Mouse (Mus musculus) lung, postnatal 4 days (tissue): ENCODE measurements around the gene Gm10961.
"Not testable (repeated sequence)": the region's sequence is repeated elsewhere in the genome, so short reads cannot be mapped to it uniquely, and the experiment has no call there.

Experiments
- DNase-seq, 2 experiments: peaks; one replicate each; pipeline ENCODE4 v3.0.0; 2021

The Gm10961 gene

DNA sequence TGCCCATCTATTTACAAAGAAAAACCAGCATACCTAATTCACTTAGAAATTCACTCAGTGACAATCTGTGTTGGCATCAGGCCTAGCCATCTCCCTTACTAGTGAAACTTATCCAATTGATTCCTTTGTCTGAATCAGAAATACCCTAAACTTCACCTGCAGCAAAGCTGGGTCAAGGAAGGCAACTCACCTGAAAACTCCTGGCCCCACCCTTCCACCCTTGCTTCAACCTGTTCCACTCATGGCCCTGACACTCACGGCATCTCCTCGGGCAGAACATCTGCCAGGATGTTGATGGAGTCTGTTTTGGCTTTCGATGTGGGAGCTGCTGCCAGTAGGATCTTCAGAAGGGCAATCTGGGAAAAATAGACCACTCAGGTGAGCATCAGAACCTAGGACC, 13.3 kb upstream of the Gm10961 start:
- no peak for DNase-seq

DNA sequence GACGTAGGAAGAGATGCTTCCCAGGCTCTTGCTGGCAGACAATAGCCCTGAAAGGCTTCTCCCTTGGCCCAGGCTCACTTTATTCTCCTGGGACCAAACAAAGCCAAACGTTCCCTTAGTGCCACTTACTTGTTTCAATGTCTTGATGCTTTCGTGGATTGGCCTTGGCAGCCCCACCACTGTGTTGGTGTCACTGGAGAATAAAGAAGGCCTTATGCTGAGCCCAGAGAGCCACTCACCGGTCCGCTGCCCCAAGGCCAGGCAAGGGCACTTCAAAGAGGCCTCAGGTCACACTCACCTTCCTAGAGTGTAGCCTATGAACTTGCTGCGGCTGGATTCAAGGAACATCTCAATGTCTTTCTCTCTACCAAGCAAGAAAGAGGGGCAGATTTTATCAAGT, 11.2 kb upstream of the Gm10961 start:
- DNase-seq = no peak

- no peak for DNase-seq
These were observed 9.6 kb upstream of the Gm10961 start for GRCm38 (mm10) chr3:107621286-107622075.

DNA sequence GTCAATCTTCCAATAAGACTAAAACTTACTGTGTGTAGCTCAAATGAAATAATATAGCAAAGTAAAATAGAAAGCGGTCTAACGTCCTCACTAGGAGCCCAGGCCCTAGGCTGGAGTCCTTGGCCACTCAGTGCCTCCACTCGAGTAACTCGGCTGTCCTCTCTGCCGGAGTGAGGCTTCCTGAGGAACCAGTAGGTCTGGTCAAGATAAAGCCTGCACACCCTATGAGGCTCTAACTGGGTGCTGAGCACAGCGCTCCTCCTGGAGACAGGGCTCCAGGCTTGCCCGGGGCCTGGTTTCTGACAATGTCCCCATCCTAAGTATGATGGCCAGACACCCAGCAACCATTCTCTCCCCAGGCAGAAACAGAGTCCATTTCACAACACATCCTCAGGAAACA, 8.6 kb upstream of the Gm10961 start:
- DNase-seq = no peak

- no peak for DNase-seq
These were observed 6.7 kb upstream of the Gm10961 start for GRCm38 (mm10) chr3:107624424-107624823.

DNA sequence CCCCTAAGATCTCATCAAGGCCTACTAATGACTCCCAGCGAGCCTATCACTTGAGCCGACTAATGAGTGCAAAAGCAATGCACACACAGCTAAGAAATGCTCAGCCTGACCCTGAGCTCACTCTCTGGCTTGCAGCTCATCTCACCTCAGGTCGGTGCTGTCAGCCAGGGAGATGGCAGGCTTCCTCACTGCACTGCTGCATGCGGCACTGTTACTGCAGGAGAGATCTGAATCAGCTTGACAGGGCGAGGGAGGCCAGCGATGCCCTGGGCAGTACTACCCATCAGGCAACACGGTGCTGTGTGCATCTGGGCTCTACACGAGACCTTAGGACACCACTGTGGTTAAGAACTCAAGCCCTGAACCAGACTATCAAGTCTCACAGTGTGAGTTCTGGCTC, 5.6 kb upstream of the Gm10961 start:
- DNase-seq = no peak

- DNase-seq = no peak
These were observed 4.4 kb upstream of the Gm10961 start for GRCm38 (mm10) chr3:107626751-107627150.

DNA sequence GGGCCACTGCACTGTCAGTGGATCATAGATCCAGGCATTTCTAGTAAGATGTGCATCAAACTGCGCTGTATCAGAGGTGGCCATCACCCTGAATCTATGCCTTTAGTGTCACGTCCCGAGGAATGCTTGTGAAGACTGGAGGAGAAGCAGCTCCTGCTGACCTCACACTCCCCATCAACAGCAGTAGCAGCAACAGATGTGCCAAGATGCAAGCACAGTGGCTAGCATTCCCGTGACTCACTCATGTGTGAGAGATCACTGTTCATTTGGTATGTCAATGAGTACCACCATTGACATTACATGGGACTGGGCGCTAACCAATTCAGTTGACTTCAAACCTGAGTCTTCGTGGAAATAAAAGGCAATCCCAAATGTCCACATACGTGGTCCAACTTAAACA, 3.5 kb upstream of the Gm10961 start:
- no peak for DNase-seq

DNA sequence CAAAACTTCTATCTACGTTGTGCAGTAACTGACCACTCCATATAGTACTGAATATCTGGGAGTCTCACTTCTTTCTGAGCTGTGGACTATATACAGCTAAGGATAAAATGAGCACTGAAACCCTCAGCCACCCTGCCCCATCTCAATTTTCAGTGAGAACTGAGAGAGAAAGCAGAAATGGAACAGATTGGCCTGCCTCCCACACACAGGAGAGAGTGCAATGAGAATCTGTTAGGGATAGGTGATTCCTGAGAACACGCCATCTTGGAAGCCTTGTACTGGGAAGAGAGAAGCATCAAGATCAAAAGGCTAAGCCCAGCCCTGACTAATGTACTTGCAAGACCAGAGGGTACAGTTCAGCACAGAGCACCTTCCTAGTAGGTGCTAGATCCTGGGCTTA, 2.6 kb upstream of the Gm10961 start:
- DNase-seq = no peak

DNA sequence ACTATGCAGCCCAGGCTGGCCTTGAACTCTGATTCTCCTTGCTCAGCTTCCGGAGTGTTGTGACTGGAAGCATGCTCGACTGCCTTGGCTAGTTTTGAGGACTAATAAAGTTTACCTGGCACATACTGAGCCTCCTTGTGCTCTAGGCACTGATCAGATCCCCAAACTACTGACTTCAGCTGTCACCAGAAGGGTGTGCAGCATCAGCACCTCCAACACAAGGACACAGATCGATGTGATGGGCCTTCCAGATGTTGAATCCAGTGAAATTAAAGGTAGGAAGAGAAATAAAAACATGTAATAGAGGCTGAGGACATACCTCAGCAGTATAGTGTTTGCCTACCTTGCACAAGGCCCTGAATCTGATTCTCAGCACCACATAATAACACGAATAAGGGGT, 1.7 kb upstream of the Gm10961 start:
- DNase-seq = no peak

DNA sequence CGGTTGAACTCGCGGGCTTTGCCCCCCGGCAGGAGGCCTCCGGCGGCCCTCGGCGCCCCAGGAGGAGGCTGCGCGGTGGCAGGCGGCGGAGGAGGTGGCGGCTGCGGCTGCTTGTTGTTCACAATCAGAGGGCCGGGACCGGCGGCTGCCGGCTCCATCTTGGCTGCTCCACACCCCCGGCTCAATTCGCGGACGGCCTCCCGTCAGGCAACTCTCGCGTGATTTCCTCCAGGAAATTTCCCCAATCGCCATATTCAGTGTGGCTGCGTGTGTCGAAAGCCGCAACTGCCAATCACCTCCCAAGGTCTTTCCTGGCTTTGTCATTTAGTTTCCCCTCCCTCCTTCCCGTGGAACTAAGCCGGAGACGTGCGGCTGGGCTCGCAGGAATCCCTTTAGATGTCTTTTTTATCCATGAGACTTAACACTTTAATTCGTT, 419 bp downstream of the Gm10961 start, which contains the start of gene Strip1:
TSS of gene Strip1 (minus strand) at position 172 of the 436 bp plus-strand sequence.
- DNase-seq = peak; percentile 95 to 96

- no peak for DNase-seq
These were observed 1.7 kb downstream of the Gm10961 start for GRCm38 (mm10) chr3:107632786-107633185.

DNA sequence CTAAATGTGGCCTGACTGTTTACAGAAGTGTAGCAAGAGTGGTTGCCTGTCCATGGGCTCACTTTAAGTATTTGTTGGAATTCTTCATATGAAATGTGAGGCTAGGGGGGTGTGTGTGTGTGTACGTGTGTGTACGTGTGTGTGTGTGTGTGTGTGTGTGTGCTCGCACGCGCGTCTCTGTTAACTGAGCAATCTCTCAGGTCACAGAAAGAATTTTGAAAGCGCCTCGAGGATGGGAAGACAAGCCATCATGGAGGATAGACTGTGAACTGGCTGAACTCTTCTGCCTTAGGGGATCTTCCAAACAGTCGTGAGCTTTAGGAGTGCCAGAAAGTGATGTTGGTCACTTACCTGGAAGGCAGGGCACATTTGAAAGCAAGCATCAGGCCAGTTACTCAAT, 2.8 kb downstream of the Gm10961 start:
- no peak for DNase-seq

DNA sequence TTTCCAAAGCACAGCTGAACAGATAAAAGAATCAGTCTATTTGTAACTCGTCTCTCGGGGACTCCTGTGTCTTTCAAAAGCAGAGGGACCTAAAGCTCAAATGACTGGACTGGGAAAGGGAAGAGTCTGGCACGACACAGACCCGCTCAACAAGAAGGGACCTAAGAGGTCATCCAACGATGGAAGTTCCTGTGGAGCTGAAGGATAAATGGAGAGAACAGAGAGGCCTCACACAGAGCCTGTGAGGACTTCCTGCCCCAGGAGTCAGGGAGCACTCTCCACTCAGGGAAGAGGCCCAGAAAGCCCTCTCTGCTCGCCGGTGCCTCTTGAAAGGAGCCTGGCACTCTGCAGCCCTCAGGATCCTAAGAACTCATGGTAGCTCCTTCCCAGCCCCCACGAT, 4.7 kb downstream of the Gm10961 start:
- DNase-seq = no peak

- DNase-seq = no peak
These were observed 5.1 kb downstream of the Gm10961 start for GRCm38 (mm10) chr3:107636236-107636635.

DNA sequence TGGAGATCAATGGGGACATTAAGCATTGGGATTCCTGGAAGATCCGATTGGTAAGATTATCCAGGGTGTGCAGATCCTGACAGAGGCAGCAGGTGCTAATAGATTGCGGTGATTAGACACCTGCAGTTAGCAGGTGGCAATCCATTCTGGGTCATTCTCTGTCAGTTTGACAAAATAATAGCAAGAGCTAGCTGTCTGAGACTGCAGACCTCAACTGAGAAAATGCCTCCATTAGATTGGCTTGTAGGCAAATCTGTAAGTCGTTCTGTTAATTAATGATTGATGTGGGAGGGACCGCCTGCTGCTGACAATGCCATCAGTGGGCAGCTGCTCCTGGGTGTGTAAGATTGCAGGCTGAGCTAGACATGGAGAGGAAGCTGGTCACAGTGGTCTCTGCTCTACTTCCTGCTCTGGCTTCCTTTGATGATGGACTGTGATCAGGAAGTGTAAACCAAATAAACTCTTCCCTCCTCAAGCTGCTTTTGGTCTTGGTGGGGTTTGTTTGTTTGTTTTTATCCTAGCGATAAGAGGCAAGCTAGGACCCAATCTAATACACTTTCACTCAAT, 6.6 kb downstream of the Gm10961 start:
- peak in 1 of 2 experiments; percentile 43 for DNase-seq

GRCm38 (mm10) chr3:107646947-107647346, 15.8 kb downstream of the Gm10961 start:
- no peak for DNase-seq

DNA sequence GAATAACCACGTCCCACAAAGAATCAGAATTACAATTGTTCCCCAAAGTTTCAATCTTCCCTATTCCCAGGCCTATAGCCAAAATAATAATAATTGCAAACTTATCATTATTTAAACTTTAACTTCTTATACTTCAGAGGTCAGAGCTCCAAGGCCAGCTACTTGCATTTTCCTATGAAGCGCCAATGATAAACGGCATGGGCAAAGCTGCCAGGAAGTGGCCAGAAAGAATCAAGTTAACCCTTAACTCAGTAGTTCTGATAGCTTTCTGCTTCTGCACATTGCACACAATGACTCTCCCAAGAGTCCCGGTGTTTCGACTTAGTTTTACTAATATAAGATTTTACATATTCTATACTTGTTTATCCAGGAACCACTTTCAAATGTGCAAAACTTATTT, 19.2 kb downstream of the Gm10961 start:
- not testable (repeated sequence) for DNase-seq

DNA sequence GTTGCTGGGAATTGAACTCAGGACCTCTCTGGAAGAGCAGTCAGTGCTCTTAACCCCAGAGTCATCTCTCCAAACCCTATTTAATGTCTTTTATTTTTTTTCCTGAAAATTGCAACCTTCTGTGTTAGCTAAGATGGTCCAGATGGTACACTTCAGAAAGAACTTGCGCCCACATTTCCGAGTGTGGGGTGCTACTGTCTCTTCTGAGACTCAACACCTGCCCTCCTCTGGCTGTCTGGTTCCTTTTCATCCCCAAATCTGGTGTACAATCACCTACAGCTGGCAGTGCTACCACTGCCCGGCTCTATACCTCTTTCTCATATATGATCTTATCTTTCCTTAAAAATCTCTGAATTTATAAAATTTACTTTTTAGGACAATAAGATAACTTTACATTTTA, 21.8 kb downstream of the Gm10961 start:
- DNase-seq = no peak

DNA sequence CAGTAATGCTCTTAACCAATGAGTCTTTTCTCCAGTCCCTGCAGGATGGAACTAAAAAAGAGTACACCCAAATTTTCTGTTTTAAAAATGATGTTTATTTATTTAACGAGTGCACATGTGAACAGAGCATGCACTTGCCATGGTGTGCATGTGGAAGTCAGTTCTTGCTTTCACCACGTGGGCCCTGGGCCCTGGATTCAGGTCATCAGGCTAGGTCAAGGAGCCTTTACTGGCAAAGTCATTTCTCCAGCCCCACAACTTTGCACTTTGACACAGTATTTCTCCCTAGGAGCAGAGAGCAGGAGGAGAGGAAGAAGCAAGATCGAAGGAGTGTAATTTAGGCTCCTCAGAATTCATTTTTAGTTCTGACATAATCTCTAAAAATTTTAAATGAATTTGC, 23.7 kb downstream of the Gm10961 start:
- no peak for DNase-seq

DNA sequence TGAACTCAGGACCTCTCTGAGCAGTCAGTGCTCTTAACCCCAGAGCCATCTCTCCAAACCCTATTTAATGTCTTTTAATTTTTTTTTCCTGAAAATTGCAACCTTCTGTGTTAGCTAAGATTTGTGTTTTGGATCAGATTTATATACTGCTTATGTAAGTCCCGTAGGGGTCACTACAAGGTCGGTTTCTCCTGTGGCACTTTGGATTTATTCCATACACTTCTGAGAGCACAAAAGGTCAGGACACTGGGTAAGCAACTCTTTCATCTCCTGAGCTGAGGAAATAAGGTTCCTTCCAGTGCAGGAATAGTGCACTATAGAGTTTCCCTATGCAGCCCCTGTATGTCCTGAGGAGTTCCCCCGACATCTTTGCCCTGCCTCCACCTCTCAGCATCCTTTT, 24.4 kb downstream of the Gm10961 start:
- DNase-seq = no peak

DNA sequence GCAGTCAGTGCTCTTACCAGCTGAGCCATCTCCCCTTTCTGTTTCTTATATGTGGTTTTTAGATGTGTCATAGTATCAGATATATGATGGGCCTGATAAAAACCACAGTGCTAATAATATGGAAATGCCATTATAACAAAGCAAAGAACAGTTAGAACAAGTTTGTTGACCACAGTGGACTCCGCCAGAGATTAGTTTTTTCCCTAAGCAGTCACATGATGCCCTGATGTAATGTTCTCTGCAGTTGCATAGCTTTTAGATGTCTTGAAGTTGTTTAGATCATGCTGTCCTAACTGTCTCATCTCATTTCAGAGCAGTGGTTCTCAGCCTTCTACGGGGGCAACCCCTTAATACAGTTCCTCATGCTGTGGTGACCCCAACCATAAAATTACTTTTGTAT, 25.0 kb downstream of the Gm10961 start:
- DNase-seq = no peak

- no peak for DNase-seq
These were observed 25.8 kb downstream of the Gm10961 start for GRCm38 (mm10) chr3:107656888-107657287.

DNA sequence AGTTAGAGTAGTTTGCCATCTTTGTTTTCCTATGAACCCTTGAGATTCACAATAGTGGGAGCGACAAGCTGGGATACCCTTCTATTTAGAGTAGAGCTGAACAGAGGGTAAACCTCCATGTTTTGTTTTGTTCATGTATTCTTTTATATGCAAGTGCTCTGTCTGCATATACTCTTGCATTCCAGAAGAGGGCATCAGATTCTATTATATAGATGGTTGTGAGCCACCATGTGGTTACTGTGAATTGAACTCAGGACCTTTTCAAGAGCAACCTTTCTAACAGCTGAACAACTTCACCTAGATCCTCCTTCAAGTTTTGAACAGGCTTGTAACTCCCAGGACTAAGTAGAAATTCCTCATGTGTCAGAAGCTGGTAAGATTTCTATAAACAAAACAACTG, 27.9 kb downstream of the Gm10961 start:
- DNase-seq = no peak

DNA sequence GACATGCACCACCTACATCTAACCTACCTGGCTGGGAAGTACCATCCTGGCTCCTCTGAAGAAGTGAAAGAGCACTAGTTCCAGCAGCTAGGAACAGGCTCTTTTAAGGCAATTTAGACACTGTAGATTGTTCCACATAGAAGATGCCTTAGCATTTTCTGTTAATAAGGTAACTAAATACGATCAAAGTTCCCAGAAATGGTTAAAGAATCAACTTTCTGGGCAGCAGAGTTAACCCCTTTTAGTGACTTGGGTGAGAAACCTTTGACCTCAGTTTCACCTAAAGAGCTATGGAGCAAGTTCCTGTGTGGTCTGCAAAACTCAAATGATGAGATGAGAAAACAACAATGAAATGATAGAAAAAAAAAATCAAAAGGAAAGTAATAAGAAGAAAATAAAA, 33.5 kb downstream of the Gm10961 start:
- no peak for DNase-seq
